Mouse (Mus musculus): Measurements from ENCODE around the gene Olfr669.

- TF ChIP-seq GATA1 (IDR thresholded peaks at IDR 0.05; ENCODE audit: borderline replicate concordance, low read length) (no peak), FLI1 (IDR thresholded peaks at IDR 0.05; ENCODE audit: low read length) (no peak)
Measured at GRCm38 (mm10) chr7:104933940-104934339, at the start of gene Olfr669.

Measured in megakaryocyte, embryonic 14.5 days (primary cell).